Mouse (Mus musculus) lung, postnatal 0 days (tissue): ENCODE measurements at regions not wholly inside any gene's neighbourhood (a gene's known extent, or its start where the extent isn't known, plus 50 kb on each side); places are given as distances from the start of the nearest gene placed in this dataset.

Experiments
- ATAC-seq: fragments of 200-750 bp; cut with Nextera tagmentation; 2 replicates; pipeline ENCODE4 v1.8.0; 2017; ENCODE audit warnings: moderate library complexity
- DNase-seq: peaks from one replicate; pipeline ENCODE4 v3.0.0-alpha.2; 2016; ENCODE audit warnings: low spot score
- H3K27ac ChIP-seq: fragments of 300-500 bp; sonication (generic); 2 replicates; pipeline ENCODE4 v1.5.1; 2014; ENCODE audit warnings: antibody characterized with exemption, mild to moderate bottlenecking, low read length, mixed read lengths
- H3K27me3 ChIP-seq: fragments of 300-500 bp; sonication (generic); replicated peaks from 2 replicates; pipeline ENCODE4 v1.6.1; 2014; ENCODE audit warnings: low read length, mixed read lengths; ENCODE audit not compliant: insufficient read depth
- H3K36me3 ChIP-seq: fragments of 300-500 bp; sonication (generic); 2 replicates; pipeline ENCODE4 v1.6.1; 2014; ENCODE audit warnings: low read length, mixed read lengths; ENCODE audit not compliant: insufficient read depth
- H3K4me1 ChIP-seq: fragments of 300-500 bp; sonication (generic); 2 replicates; pipeline ENCODE4 v1.6.1; 2014; ENCODE audit warnings: antibody characterized with exemption, low read depth, low read length, mixed read lengths; ENCODE audit not compliant: insufficient read depth
- H3K4me2 ChIP-seq: fragments of 300-500 bp; sonication (generic); replicated peaks from 2 replicates; pipeline ENCODE4 v1.6.1; 2014; ENCODE audit warnings: low read depth, mild to moderate bottlenecking, low read length, moderate library complexity, mixed read lengths
- H3K4me3 ChIP-seq: fragments of 300-500 bp; sonication (generic); 2 replicates; pipeline ENCODE4 v1.5.1; 2014; ENCODE audit warnings: low read depth, low read length
- H3K9ac ChIP-seq: fragments of 300-500 bp; sonication (generic); replicated peaks from 2 replicates; pipeline ENCODE4 v1.6.1; 2014; ENCODE audit warnings: low read depth, mild to moderate bottlenecking
- H3K9me3 ChIP-seq: fragments of 300-500 bp; sonication (generic); 2 replicates; pipeline ENCODE4 v1.6.1; 2016; ENCODE audit warnings: low read length, mixed read lengths
- CTCF ChIP-seq: IDR thresholded peaks from 2 replicates; pipeline ENCODE4 v1.5.1; 2016; ENCODE audit warnings: antibody characterized with exemption, mild to moderate bottlenecking
- EP300 ChIP-seq: IDR thresholded peaks from 2 replicates; pipeline ENCODE4 v1.6.1; 2016; ENCODE audit warnings: antibody characterized with exemption, mild to moderate bottlenecking, control low read depth
- WGBS: fragments of 180-500 bp; shearing (Covaris S2); extraction: QIAGEN DNeasy Blood & Tissue Kit; methylation state at CpG from one replicate; pipeline ENCODE4 v1.1.7; 2014; 5-methylcytosine and 5-hydroxymethylcytosine counted together

- Histone ChIP-seq H3K9me3 (no peaks in the 10 kb centered on the region), H3K27ac (no peak overlapping the region), H3K36me3 (no peaks in the 10 kb centered on the region), H3K27me3 (no peaks in the 10 kb centered on the region), H3K4me2 (no peak overlapping the region), H3K9ac (no peak overlapping the region), H3K4me3 (no peak overlapping the region), H3K4me1 (no peaks in the 10 kb centered on the region)
- DNase-seq (no peak), ATAC-seq (no peak)
- TF ChIP-seq EP300: no peak
- TF ChIP-seq CTCF: no peak
- WGBS: 38% methylated on average over 7 of the region's 7 CpGs
Observed at GRCm38 (mm10) chr14:68447240-68447923, 846.7 kb downstream of the Synb start.

- Histone ChIP-seq H3K4me3 (no peak overlapping the region), H3K9me3 (no peaks in the 10 kb centered on the region), H3K27me3 (no peaks in the 10 kb centered on the region), H3K4me2 (no peak overlapping the region), H3K9ac (no peak overlapping the region), H3K4me1 (no peaks in the 10 kb centered on the region), H3K27ac (no peak overlapping the region), H3K36me3 (no peaks in the 10 kb centered on the region)
- no peak for TF ChIP-seq CTCF
- no peak for TF ChIP-seq EP300
- ATAC-seq (no peak), DNase-seq (no peak)
- WGBS: 89% methylated on average over 9 of the region's 9 CpGs
Observed at GRCm38 (mm10) chr14:68433326-68433725, 860.8 kb downstream of the Synb start.

- no peaks in the 10 kb centered on the region for H3K4me1 ChIP-seq
- no peaks in the 10 kb centered on the region for H3K27me3 ChIP-seq
- no peaks in the 10 kb centered on the region for H3K36me3 ChIP-seq
- H3K4me2 ChIP-seq: no peak overlapping the region
- ATAC-seq: peak; percentile 75
- no peak overlapping the region for H3K4me3 ChIP-seq
- H3K9me3 ChIP-seq: no peaks in the 10 kb centered on the region
- H3K9ac ChIP-seq: no peak overlapping the region
- peak; percentile 72 for DNase-seq
- H3K27ac ChIP-seq: no peak overlapping the region
- WGBS: 44% methylated on average over 2 of the region's 2 CpGs
- TF ChIP-seq CTCF: no peak
- peak; percentile 88 for TF ChIP-seq EP300
Observed at GRCm38 (mm10) chr14:68432111-68432510, 862.0 kb downstream of the Synb start.

- Histone ChIP-seq H3K27ac (no peak overlapping the region), H3K4me2 (no peak overlapping the region), H3K9ac (no peak overlapping the region), H3K9me3 (no peaks in the 10 kb centered on the region), H3K4me3 (no peak overlapping the region), H3K4me1 (no peaks in the 10 kb centered on the region), H3K27me3 (no peaks in the 10 kb centered on the region), H3K36me3 (no peaks in the 10 kb centered on the region)
- peak; percentile 67 for DNase-seq
- TF ChIP-seq CTCF (no peak), EP300 (peak; percentile 79)
- ATAC-seq: peak; percentile 73; the same call in 1 of the 2 replicates
- 48% methylated on average over 1 of the region's 1 CpGs for WGBS
Observed at GRCm38 (mm10) chr14:68427235-68427634, 866.9 kb downstream of the Synb start.

- TF ChIP-seq CTCF (no peak), EP300 (no peak)
- H3K4me3 ChIP-seq: no peak overlapping the region
- ATAC-seq: no peak
- WGBS: 45% methylated on average over 1 of the region's 1 CpGs
- H3K4me2 ChIP-seq: no peak overlapping the region
- no peak overlapping the region for H3K9ac ChIP-seq
- H3K27me3 ChIP-seq: no peaks in the 10 kb centered on the region
- H3K27ac ChIP-seq: no peak overlapping the region
- no peaks in the 10 kb centered on the region for H3K4me1 ChIP-seq
- no peaks in the 10 kb centered on the region for H3K36me3 ChIP-seq
- H3K9me3 ChIP-seq: no peaks in the 10 kb centered on the region
- DNase-seq: no peak
Observed at GRCm38 (mm10) chr14:68392440-68392839, 901.7 kb downstream of the Synb start.

GRCm38 (mm10) chr14:68391875-68392274, 902.2 kb downstream of the Synb start:
- no peak overlapping the region for H3K27ac ChIP-seq
- DNase-seq: no peak
- 40% methylated on average over 3 of the region's 3 CpGs for WGBS
- TF ChIP-seq EP300: no peak
- TF ChIP-seq CTCF: no peak
- no peaks in the 10 kb centered on the region for H3K36me3 ChIP-seq
- H3K9me3 ChIP-seq: no peaks in the 10 kb centered on the region
- H3K9ac ChIP-seq: no peak overlapping the region
- no peaks in the 10 kb centered on the region for H3K4me1 ChIP-seq
- no peak for ATAC-seq
- H3K4me2 ChIP-seq: no peak overlapping the region
- H3K4me3 ChIP-seq: no peak overlapping the region
- no peaks in the 10 kb centered on the region for H3K27me3 ChIP-seq

- 59% methylated on average over 7 of the region's 7 CpGs for WGBS
- Histone ChIP-seq H3K27me3 (no peaks in the 10 kb centered on the region), H3K27ac (no peak overlapping the region), H3K9me3 (no peaks in the 10 kb centered on the region), H3K4me3 (no peak overlapping the region), H3K9ac (no peak overlapping the region), H3K4me1 (no peaks in the 10 kb centered on the region), H3K4me2 (no peak overlapping the region), H3K36me3 (no peaks in the 10 kb centered on the region)
- DNase-seq (peak; percentile 4), ATAC-seq (no peak)
- TF ChIP-seq CTCF: no peak
- TF ChIP-seq EP300: no peak
Observed at GRCm38 (mm10) chr14:68381741-68382140, 912.4 kb downstream of the Synb start.
